Mouse (Mus musculus) monocyte, adult 59 days (primary cell): ENCODE results near the gene Dgkd. TPM values are rescaled to one million over a fixed set of nuclear protein-coding genes. Genes with fewer than 3 reads are reported as not detected.

ENCODE experiments used
- total RNA-seq, 2 experiments: library from RNA; stranded (reverse); gene quantifications; one replicate each; pipeline ENCODE4 v1.2.4; 2023

The Dgkd gene
- 100 to 1,000 TPM; 144 to 154 TPM for total RNA-seq

DNA sequence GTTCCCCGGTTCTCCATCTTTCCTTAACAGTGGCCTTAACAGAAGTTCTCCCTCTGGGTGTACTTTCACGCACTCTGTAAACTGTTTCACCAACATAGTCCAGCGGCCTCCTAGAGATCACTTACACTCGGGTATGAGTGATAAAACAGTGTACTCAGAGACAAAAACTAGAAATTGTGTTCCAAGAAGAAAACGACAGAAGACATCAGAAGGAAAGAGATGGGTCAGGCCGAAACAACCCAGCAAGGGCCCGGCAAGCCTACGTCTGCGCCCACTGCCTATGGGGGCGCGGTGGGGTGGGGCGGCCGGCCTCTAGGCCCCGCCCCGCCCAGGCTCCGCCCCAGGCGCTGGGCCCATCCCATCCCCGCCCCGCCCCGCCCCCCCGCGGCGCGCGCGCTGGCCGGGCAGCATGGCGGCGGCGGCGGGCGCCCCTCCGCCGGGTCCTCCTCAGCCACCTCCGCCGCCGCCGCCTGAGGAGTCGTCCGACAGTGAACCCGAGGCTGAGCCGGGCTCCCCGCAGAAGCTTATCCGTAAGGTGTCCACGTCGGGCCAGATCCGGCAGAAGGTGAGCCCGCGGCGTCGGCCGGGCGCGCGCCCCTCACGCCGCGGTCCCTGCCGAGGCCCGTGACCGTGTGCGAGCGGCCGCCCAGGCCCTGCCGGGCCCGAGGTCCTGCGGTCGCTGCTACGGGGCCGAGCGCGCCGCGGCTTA, at the start of gene Dgkd:
TSS of gene Dgkd (plus strand) at position 396 of the 709 bp plus-strand sequence.

DNA sequence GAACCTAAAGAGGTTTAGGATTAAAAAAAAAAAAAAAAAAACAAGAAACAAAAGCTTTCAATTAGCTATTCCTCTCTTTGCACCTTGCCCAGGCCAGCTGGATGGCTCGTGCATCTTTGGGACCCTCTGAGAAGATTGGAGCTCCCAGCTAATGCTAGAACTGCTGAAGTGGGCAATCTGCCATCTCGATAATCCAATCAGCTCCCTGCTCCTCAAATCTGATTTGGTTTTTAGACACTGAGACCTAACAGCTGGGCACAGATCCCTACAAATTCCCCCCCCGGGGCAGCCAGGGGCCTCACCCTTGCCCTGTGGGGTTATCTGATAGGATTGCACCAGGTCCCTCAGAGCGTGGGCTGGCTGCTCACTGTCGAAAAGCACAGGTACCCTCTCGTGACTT, 49.5 kb upstream of the Dgkd start, which contains the start of gene Sag:
TSS of gene Sag (plus strand) at position 105 of the 400 bp plus-strand sequence.

Other genes starting within 250 kb of the Dgkd start
- 100 to 1,000 TPM; 563 to 576 TPM for gene Inpp5d, start 233.0 kb upstream of the Dgkd start, total RNA-seq
- 10 to 100 TPM; 53.0 to 58.2 TPM for gene Atg16l1, start 97.4 kb upstream of the Dgkd start, total RNA-seq
- 1 to 10 TPM; 2.4 to 2.8 TPM for gene Sag, start 49.6 kb upstream of the Dgkd start, total RNA-seq
- 10 to 100 TPM; 14.3 to 21.4 TPM for gene Usp40, start 155.3 kb downstream of the Dgkd start, total RNA-seq
- not detected for gene Ugt1a10, start 202.1 kb downstream of the Dgkd start, total RNA-seq
- not detected for gene Ugt1a9, start 217.5 kb downstream of the Dgkd start, total RNA-seq
- not detected for gene Ugt1a8, start 234.5 kb downstream of the Dgkd start, total RNA-seq
- 10 to 100 TPM; 58.9 to 72.7 TPM for gene Ugt1a7c, start 241.8 kb downstream of the Dgkd start, total RNA-seq
- 10 to 100 TPM; 17.2 to 19.5 TPM for gene Ugt1a6b, start 250.0 kb downstream of the Dgkd start, total RNA-seq